Mouse (Mus musculus) MEL (cell line): ENCODE measurements around the gene Srpx. TPM values are rescaled to one million over a fixed set of nuclear protein-coding genes. Genes with fewer than 3 reads are reported as not detected.

Source experiments
- DNase-seq: peaks from one replicate; pipeline ENCODE4 v3.0.0; 2011; ENCODE audit warnings: low read depth, low spot score
- H3K27ac ChIP-seq: 2 replicates; pipeline ENCODE4 v1.5.1; 2012; ENCODE audit warnings: low read depth, mild to moderate bottlenecking, control low read depth, low read length, moderate library complexity; ENCODE audit not compliant: control insufficient read depth
- H3K27me3 ChIP-seq, 2 experiments: fragments of 150-350 bp in 1 of 2; sonication (generic) in 1 of 2; 2 replicates each; pipeline ENCODE4 v1.6.1; 2012; ENCODE audit warnings: low read length in 2 of 2, mild to moderate bottlenecking in 2 of 2, improper control_type of control experiment in 1 of 2, moderate library complexity in 1 of 2; ENCODE audit not compliant: insufficient read depth in 2 of 2, control insufficient read depth in 1 of 2
- H3K36me3 ChIP-seq, 2 experiments: 2 replicates each; pipeline ENCODE4 v1.6.1; 2012 to 2014; ENCODE audit warnings: low read length in 2 of 2, improper control_type of control experiment in 1 of 2, inconsistent platforms in 1 of 2, mild to moderate bottlenecking in 1 of 2; ENCODE audit not compliant: insufficient read depth in 2 of 2, control insufficient read depth in 1 of 2
- H3K4me1 ChIP-seq, 2 experiments: fragments of 150-350 bp in 1 of 2; sonication (generic) in 1 of 2; 2 replicates each; pipeline ENCODE4 v1.6.1; 2012; ENCODE audit warnings: low read length in 2 of 2, improper control_type of control experiment in 1 of 2, mild to moderate bottlenecking in 1 of 2; ENCODE audit not compliant: insufficient read depth in 2 of 2, control insufficient read depth in 1 of 2
- H3K4me3 ChIP-seq, 2 experiments: fragments of 150-350 bp in 1 of 2; sonication (generic) in 1 of 2; 2 replicates each; pipeline ENCODE4 v1.5.1; 2012; ENCODE audit warnings: low read depth in 2 of 2, low read length in 2 of 2, mild to moderate bottlenecking in 2 of 2, moderate library complexity in 2 of 2, control low read depth in 1 of 2, improper control_type of control experiment in 1 of 2; ENCODE audit not compliant: control insufficient read depth in 1 of 2, insufficient read depth in 1 of 2
- H3K79me2 ChIP-seq: 2 replicates; pipeline ENCODE4 v1.6.1; 2012; ENCODE audit warnings: mild to moderate bottlenecking, low read length, moderate library complexity; ENCODE audit not compliant: control insufficient read depth, poor library complexity, insufficient read depth
- H3K9ac ChIP-seq: 2 replicates; pipeline ENCODE4 v1.6.1; 2012; ENCODE audit warnings: low read depth, mild to moderate bottlenecking, control low read depth, low read length, moderate library complexity; ENCODE audit not compliant: control insufficient read depth, poor library complexity, severe bottlenecking
- H3K9me3 ChIP-seq: fragments of 150-350 bp; sonication (generic); replicated peaks from 2 replicates; pipeline ENCODE4 v1.6.1; 2012; ENCODE audit warnings: mild to moderate bottlenecking, low read length, improper control_type of control experiment, moderate library complexity; ENCODE audit not compliant: insufficient read depth
- BHLHE40 ChIP-seq: IDR thresholded peaks from 2 replicates; pipeline ENCODE4 v1.6.1; 2012; ENCODE audit warnings: low read depth, mild to moderate bottlenecking, inconsistent platforms, low read length, improper control_type of control experiment, borderline replicate concordance
- CHD2 ChIP-seq: IDR thresholded peaks from 2 replicates; pipeline ENCODE4 v1.6.1; 2011; ENCODE audit warnings: low read length, improper control_type of control experiment
- CTCF ChIP-seq, 3 experiments: IDR thresholded peaks in 2 of 3; conservative IDR thresholded peaks in 1 of 3; 2 replicates each; pipeline ENCODE4 v1.5.1; 2011 to 2012; ENCODE audit warnings: low read length in 3 of 3, low read depth in 2 of 3, mild to moderate bottlenecking in 2 of 3, improper control_type of control experiment in 1 of 3, inconsistent platforms in 1 of 3, mixed read lengths in 1 of 3, moderate library complexity in 1 of 3; ENCODE audit not compliant: control insufficient read depth in 1 of 3, insufficient read depth in 1 of 3, poor library complexity in 1 of 3, severe bottlenecking in 1 of 3
- GABPA ChIP-seq: IDR thresholded peaks from 2 replicates; pipeline ENCODE4 v1.6.1; 2012; ENCODE audit warnings: low read depth, mild to moderate bottlenecking, inconsistent platforms, low read length, improper control_type of control experiment, moderate library complexity
- HCFC1 ChIP-seq: IDR thresholded peaks from 2 replicates; pipeline ENCODE4 v1.6.1; 2012; ENCODE audit warnings: low read depth, mild to moderate bottlenecking, inconsistent platforms, low read length, improper control_type of control experiment, moderate library complexity
- JUND ChIP-seq: IDR thresholded peaks from 2 replicates; pipeline ENCODE4 v1.6.1; 2011; ENCODE audit warnings: low read depth, mild to moderate bottlenecking, improper control_type of control experiment, low read length
- MAFK ChIP-seq: IDR thresholded peaks from 2 replicates; pipeline ENCODE4 v1.6.1; 2011; ENCODE audit warnings: low read depth, mild to moderate bottlenecking, low read length, improper control_type of control experiment, borderline replicate concordance
- MAZ ChIP-seq: IDR thresholded peaks from 2 replicates; pipeline ENCODE4 v1.6.1; 2012; ENCODE audit warnings: low read depth, mild to moderate bottlenecking, inconsistent platforms, low read length, improper control_type of control experiment
- MEF2A ChIP-seq: IDR thresholded peaks from 2 replicates; pipeline ENCODE4 v1.6.1; 2014; ENCODE audit warnings: low read depth, mild to moderate bottlenecking, inconsistent platforms, low read length, improper control_type of control experiment; ENCODE audit not compliant: poor library complexity, insufficient replicate concordance, severe bottlenecking; ENCODE audit errors: extremely low read depth
- MYB ChIP-seq: IDR thresholded peaks from 2 replicates; pipeline ENCODE4 v1.6.1; 2011; ENCODE audit warnings: mild to moderate bottlenecking, low read depth, low read length, improper control_type of control experiment
- POLR2A ChIP-seq, 2 experiments: IDR thresholded peaks; 2 replicates each; pipeline ENCODE4 v1.6.1; 2011 to 2012; ENCODE audit warnings: low read length in 2 of 2, mild to moderate bottlenecking in 2 of 2, control low read depth in 1 of 2, improper control_type of control experiment in 1 of 2, low read depth in 1 of 2, moderate library complexity in 1 of 2; ENCODE audit not compliant: control insufficient read depth in 1 of 2, insufficient read depth in 1 of 2, poor library complexity in 1 of 2
- TAL1 ChIP-seq: IDR thresholded peaks from 2 replicates; pipeline ENCODE4 v1.6.1; 2012; ENCODE audit warnings: mild to moderate bottlenecking, inconsistent platforms, low read length, moderate library complexity, mixed read lengths
- USF1 ChIP-seq: IDR thresholded peaks from 2 replicates; pipeline ENCODE4 v1.6.1; 2014; ENCODE audit warnings: low read depth, mild to moderate bottlenecking, inconsistent platforms, low read length, improper control_type of control experiment, moderate library complexity
- USF2 ChIP-seq, 2 experiments: IDR thresholded peaks; 2 replicates each; pipeline ENCODE4 v1.6.1; 2011 to 2012; ENCODE audit warnings: improper control_type of control experiment in 2 of 2, low read length in 2 of 2, borderline replicate concordance in 1 of 2, inconsistent platforms in 1 of 2, low read depth in 1 of 2, mild to moderate bottlenecking in 1 of 2; ENCODE audit not compliant: insufficient read depth in 1 of 2
- ZKSCAN1 ChIP-seq: IDR thresholded peaks from 2 replicates; pipeline ENCODE4 v1.6.1; 2012; ENCODE audit warnings: low read depth, mild to moderate bottlenecking, inconsistent platforms, low read length, improper control_type of control experiment, moderate library complexity
- ZMIZ1 ChIP-seq: IDR thresholded peaks from 2 replicates; pipeline ENCODE4 v1.6.1; 2012; ENCODE audit warnings: low read depth, mild to moderate bottlenecking, inconsistent platforms, low read length, improper control_type of control experiment, moderate library complexity
- polyA plus RNA-seq, 2 experiments: library from polyadenylated mRNA; stranded (reverse) in 1 of 2; unstranded in 1 of 2; fragments of >175 nt in 1 of 2; fragments of >200 nt in 1 of 2; gene quantifications; 2 replicates each; pipeline versions ENCODE4 v1.2.1 to v1.2.4; 2012; ENCODE audit warnings: low replicate concordance in 2 of 2, low read depth in 1 of 2; ENCODE audit not compliant: insufficient read length in 2 of 2, insufficient read depth in 1 of 2, missing spikeins in 1 of 2
- total RNA-seq: library from RNA; depleted of rRNA; stranded (reverse); fragments of 300-350 nt; gene quantifications from 2 replicates; pipeline ENCODE4 v1.2.3, GENCODE M21; 2012

Srpx gene
- total and polyA plus RNA-seq, 3 experiments: not detected

- TF ChIP-seq JUND: no peak
- no peak for TF ChIP-seq POLR2A (IDR thresholded peaks at IDR 0.05; ENCODE audit: control insufficient read depth in 1 of 2, insufficient read depth in 1 of 2, low read depth in 1 of 2, low read length in 2 of 2, poor library complexity in 1 of 2)
- TF ChIP-seq CTCF (IDR thresholded peaks at IDR 0.05 in 2 of 3, conservative IDR thresholded peaks at IDR 0.05 in 1 of 3; ENCODE audit: control insufficient read depth in 1 of 3, insufficient read depth in 1 of 3, low read depth in 2 of 3, low read length in 3 of 3, poor library complexity in 1 of 3, severe bottlenecking in 1 of 3): no peak
- TF ChIP-seq MAFK: no peak
- no peak for TF ChIP-seq ZKSCAN1
- no peak for TF ChIP-seq MAZ
- no peak for TF ChIP-seq ZMIZ1
- no peak for TF ChIP-seq MYB
- no peak for TF ChIP-seq HCFC1
- TF ChIP-seq USF1: no peak
- no peak for TF ChIP-seq CHD2
- TF ChIP-seq MEF2A: no peak
- no peak for TF ChIP-seq USF2 (IDR thresholded peaks at IDR 0.05; ENCODE audit: borderline replicate concordance in 1 of 2, insufficient read depth in 1 of 2, low read depth in 1 of 2, low read length in 2 of 2)
- TF ChIP-seq BHLHE40: no peak
- no peak for TF ChIP-seq GABPA
- no peaks in the 10 kb centered on the region for H3K9me3 ChIP-seq
- H3K79me2 ChIP-seq: no peaks in the 10 kb centered on the region
- H3K27ac ChIP-seq: no peak overlapping the region
- DNase-seq: no peak
- H3K36me3 ChIP-seq: no peaks in the 10 kb centered on the region
- no peaks in the 10 kb centered on the region for H3K4me1 ChIP-seq
- H3K27me3 ChIP-seq: no peaks in the 10 kb centered on the region
- H3K9ac ChIP-seq: no peak overlapping the region
- H3K4me3 ChIP-seq: no peak overlapping the region
These were observed 107.3 kb downstream of the Srpx start for GRCm38 (mm10) chrX:10010202-10010601.

DNA sequence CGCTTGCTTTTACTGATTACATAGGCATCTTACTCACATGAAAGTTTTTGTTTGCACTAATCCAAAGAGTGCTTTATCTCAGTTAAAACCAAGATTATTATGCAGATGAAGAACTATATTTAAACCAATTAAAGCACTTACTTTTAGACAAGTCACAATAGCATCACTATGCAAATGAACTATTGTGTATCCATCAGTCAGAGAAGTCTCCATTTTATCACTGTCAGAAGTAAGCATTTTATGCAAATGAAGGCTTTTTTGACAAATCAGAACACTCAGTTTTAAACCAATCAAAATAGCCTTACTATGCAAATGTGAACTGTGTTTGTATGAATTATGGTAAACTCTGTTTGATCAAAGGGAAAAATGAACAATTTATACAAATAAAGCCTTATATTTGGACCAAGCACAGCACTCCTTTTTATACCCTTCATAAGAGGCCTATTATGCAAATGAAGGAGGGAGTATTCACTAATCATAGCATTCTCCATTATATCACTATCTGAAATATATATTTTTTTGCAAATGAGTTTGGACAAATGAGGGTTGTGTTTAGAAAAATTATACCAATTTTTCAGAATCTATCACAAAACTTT lies 109.7 kb downstream of the Srpx start:
- TF ChIP-seq TAL1: no peak

More for the DNA sequence above, 109.7 kb downstream of the Srpx start:
- Histone ChIP-seq H3K79me2 (no peaks in the 10 kb centered on the region), H3K27ac (no peak overlapping the region), H3K27me3 (no peaks in the 10 kb centered on the region), H3K4me3 (no peak overlapping the region), H3K4me1 (no peaks in the 10 kb centered on the region), H3K36me3 (no peaks in the 10 kb centered on the region), H3K9ac (no peak overlapping the region), H3K9me3 (no peaks in the 10 kb centered on the region)
- DNase-seq: no peak
